Comparison of ENCODE assay signal across 14 mouse cellular contexts in genomic region chr1:164415347-164415751, GRCm38 (mm10). TPM values are rescaled to one million over a fixed set of nuclear protein-coding genes. Genes with fewer than 3 reads are reported as not detected.
A peak's percentile ranks its signal among the peaks of the same experiment; 100 is the strongest.
DNase-seq lines count a peak whose midpoint lies in the region; ATAC-seq and TF ChIP-seq lines count a peak whose summit lies in the region.
"Had no signal": no experiment of that assay in that cellular context is flagged by ENCODE, and none has a peak within 500 bp of the region (broad histone marks: within the 10 kb centered on the region; RNA-seq: fewer than 3 reads in every experiment).

No protein-coding gene starts in this region.

- no peaks in the 10 kb centered on the region for H3K9me3 ChIP-seq in kidney, embryonic 16.5 days (ENCODE audit: low read length)
- H3K9me3 ChIP-seq in liver, embryonic 13.5 days (replicated peaks) = no peaks in the 10 kb centered on the region
- no peaks in the 10 kb centered on the region for H3K9me3 ChIP-seq in stomach, postnatal 0 days (ENCODE audit: control insufficient read depth, low read length)
- H3K9me3 ChIP-seq: lung, embryonic 15.5 days had no signal

- no peak overlapping the region for H3K4me2 ChIP-seq in kidney, embryonic 16.5 days (replicated peaks; ENCODE audit: low read depth, low read length)
- H3K4me2 ChIP-seq in liver, embryonic 13.5 days = no peak overlapping the region
- no peak overlapping the region for H3K4me2 ChIP-seq in stomach, postnatal 0 days (replicated peaks; ENCODE audit: low read depth)
- H3K4me2 ChIP-seq: lung, embryonic 15.5 days had no signal

- peak; percentile 82 for ATAC-seq in kidney, embryonic 16.5 days (ENCODE audit: low FRiP score, low TSS enrichment)
- ATAC-seq in liver, embryonic 13.5 days (ENCODE audit: low read depth) = peak; percentile 79
- ATAC-seq in stomach, postnatal 0 days (ENCODE audit: low FRiP score, low TSS enrichment) = peak; percentile 74
- ATAC-seq: hindbrain, postnatal 0 days had no signal

- WGBS in kidney, embryonic 16.5 days = 67% methylated on average over 2 of the region's 2 CpGs
- WGBS in liver, embryonic 13.5 days (ENCODE audit: insufficient replicate concordance) = 62% methylated on average over 2 of the region's 2 CpGs
- WGBS in stomach, postnatal 0 days = 69% methylated on average over 2 of the region's 2 CpGs

- no peak for TF ChIP-seq CTCF in stomach, postnatal 0 days (IDR thresholded peaks at IDR 0.05; ENCODE audit: low read depth)

- no peaks in the 10 kb centered on the region for H3K36me3 ChIP-seq in kidney, embryonic 16.5 days (ENCODE audit: insufficient read depth, low read length)
- H3K36me3 ChIP-seq in liver, embryonic 13.5 days = no peaks in the 10 kb centered on the region
- no peaks in the 10 kb centered on the region for H3K36me3 ChIP-seq in stomach, postnatal 0 days (ENCODE audit: control insufficient read depth, insufficient read depth, low read length)
- H3K36me3 ChIP-seq: lung, embryonic 15.5 days had no signal

- no peak overlapping the region; the same call in 1 of the 2 replicates for H3K9ac ChIP-seq in kidney, embryonic 16.5 days (replicated peaks; ENCODE audit: low read length)
- no peak overlapping the region for H3K9ac ChIP-seq in liver, embryonic 13.5 days
- H3K9ac ChIP-seq in stomach, postnatal 0 days (ENCODE audit: low read length) = no peak overlapping the region
- H3K9ac ChIP-seq: lung, embryonic 15.5 days had no signal

- H3K4me3 ChIP-seq in kidney, embryonic 16.5 days (ENCODE audit: low read length) = no peak overlapping the region
- no peak overlapping the region for H3K4me3 ChIP-seq in liver, embryonic 13.5 days (replicated peaks)
- no peak overlapping the region for H3K4me3 ChIP-seq in stomach, postnatal 0 days (ENCODE audit: low read depth, low read length)
- H3K4me3 ChIP-seq: lung, embryonic 15.5 days had no signal

- no peaks in the 10 kb centered on the region for H3K27me3 ChIP-seq in kidney, embryonic 16.5 days (ENCODE audit: insufficient read depth, low read length)
- no peaks in the 10 kb centered on the region for H3K27me3 ChIP-seq in liver, embryonic 13.5 days
- H3K27me3 ChIP-seq in stomach, postnatal 0 days (ENCODE audit: control insufficient read depth, insufficient read depth, low read length) = no peaks in the 10 kb centered on the region
- H3K27me3 ChIP-seq: lung, embryonic 15.5 days had no signal

- 0 out of 2 replicates have a peak, but pooled peaks cover 5% of the 10 kb centered on the region for H3K4me1 ChIP-seq in kidney, embryonic 16.5 days (ENCODE audit: insufficient read depth, low read length)
- peaks cover 6% of the 10 kb centered on the region for H3K4me1 ChIP-seq in liver, embryonic 13.5 days (replicated peaks)
- H3K4me1 ChIP-seq in stomach, postnatal 0 days (replicated peaks; ENCODE audit: control insufficient read depth, insufficient read depth) = no peaks in the 10 kb centered on the region

- DNase-seq in kidney, adult 11 months = peak; percentile 89
- DNase-seq in liver, embryonic 13.5 days = no peak
- DNase-seq in stomach, postnatal 0 days (ENCODE audit: low spot score) = peak; percentile 44
- no peak for DNase-seq in left cerebral cortex, adult 18-20 months (ENCODE audit: low spot score in 2 of 2)
- DNase-seq in thymus, postnatal 10 days (ENCODE audit: low spot score in 2 of 2) = no peak
- DNase-seq in spleen, postnatal 36 days (ENCODE audit: low spot score in 2 of 2) = no peak
- DNase-seq: gastrocnemius, postnatal 10 days; left cerebral cortex, postnatal 4 days; midbrain, embryonic 14.5 days; right cerebral cortex, postnatal 25 days; thymus, postnatal 36 days had no signal

- H3K27ac ChIP-seq in kidney, embryonic 16.5 days (ENCODE audit: low read length) = peak overlapping the region; percentile 83
- H3K27ac ChIP-seq in liver, embryonic 13.5 days = peak overlapping the region; percentile 71
- no peak overlapping the region for H3K27ac ChIP-seq in stomach, postnatal 0 days (replicated peaks)
- H3K27ac ChIP-seq: hindbrain, postnatal 0 days; lung, embryonic 15.5 days had no signal

- TF ChIP-seq EP300 in stomach, postnatal 0 days (optimal IDR thresholded peaks at IDR 0.05) = no peak

RNA-seq across cellular contexts. Expression of gene Atp1b1, which starts 42.8 kb away (rescaled TPM):
- polyA plus RNA-seq in kidney, embryonic 16.5 days (2015; fragmentation: Nextera tagmentation; extraction: Ambion mirVana) = 232 and 240 TPM in 2 replicates
- 9.1 and 12.0 TPM in 2 replicates for polyA plus RNA-seq in liver, embryonic 13.5 days (2015; fragmentation: Nextera tagmentation; extraction: Ambion mirVana)
- polyA plus RNA-seq in stomach, postnatal 0 days (2015; fragmentation: Nextera tagmentation; extraction: Ambion mirVana) = 213 and 222 TPM in 2 replicates
- 1,000 to 10,000 TPM; 1,579 to 1,741 TPM for total RNA-seq in left cerebral cortex, adult 18-20 months (2021)

Comparison
In these comparisons a context has a peak if more than half of its experiments do, and no peak if none do; other contexts are left out.
1. DNase-seq: peak in kidney, adult 11 months (single experiment) and stomach, postnatal 0 days (single experiment); none in liver, embryonic 13.5 days (single experiment), left cerebral cortex, adult 18-20 months (0 of 2), thymus, postnatal 10 days (0 of 2) and spleen, postnatal 36 days (0 of 2).
2. RNA of gene Atp1b1, which starts 42.8 kb away (polyA plus RNA-seq): 232 to 240 TPM in kidney, embryonic 16.5 days and 213 to 222 TPM in stomach, postnatal 0 days; 9.1 to 12.0 TPM in liver, embryonic 13.5 days; every median in the first group is over 10 times any median in the second.
3. Peak in every context shown above with its lines, with median percentiles within 50 percentile points of each other: ATAC-seq.